Mouse (Mus musculus) hindbrain, postnatal 0 days (tissue): ENCODE measurements around the gene Tmem170b. TPM values are rescaled to one million over a fixed set of nuclear protein-coding genes. Genes with fewer than 3 reads are reported as not detected.

ENCODE experiments used
- ATAC-seq: fragments of 200-750 bp; cut with Nextera tagmentation; 2 replicates; pipeline ENCODE4 v1.8.0; 2017; ENCODE audit warnings: mild to moderate bottlenecking, moderate TSS enrichment, moderate library complexity
- DNase-seq: peaks from one replicate; pipeline ENCODE4 v3.0.0-alpha.2; 2015; ENCODE audit warnings: low spot score
- H3K27ac ChIP-seq: fragments of 300-500 bp; sonication (generic); 2 replicates; pipeline ENCODE4 v1.5.1; 2014; ENCODE audit warnings: mild to moderate bottlenecking
- H3K27me3 ChIP-seq: fragments of 300-500 bp; sonication (generic); 2 replicates; pipeline ENCODE4 v1.6.1; 2014; ENCODE audit warnings: low read length, mixed read lengths; ENCODE audit not compliant: insufficient read depth
- H3K36me3 ChIP-seq: fragments of 300-500 bp; sonication (generic); 2 replicates; pipeline ENCODE4 v1.6.1; 2014; ENCODE audit warnings: low read length, mixed read lengths; ENCODE audit not compliant: insufficient read depth
- H3K4me1 ChIP-seq: fragments of 300-500 bp; sonication (generic); 2 replicates; pipeline ENCODE4 v1.6.1; 2014; ENCODE audit warnings: antibody characterized with exemption, low read length, mixed read lengths; ENCODE audit not compliant: insufficient read depth
- H3K4me2 ChIP-seq: fragments of 300-500 bp; sonication (generic); 2 replicates; pipeline ENCODE4 v1.6.1; 2014; ENCODE audit warnings: low read depth, mild to moderate bottlenecking, low read length, moderate library complexity, mixed read lengths
- H3K4me3 ChIP-seq: fragments of 300-500 bp; sonication (generic); 2 replicates; pipeline ENCODE4 v1.5.1; 2014; ENCODE audit warnings: low read length
- H3K9ac ChIP-seq: fragments of 300-500 bp; sonication (generic); replicated peaks from 2 replicates; pipeline ENCODE4 v1.6.1; 2014; ENCODE audit warnings: mild to moderate bottlenecking, low read length, moderate library complexity, mixed read lengths
- H3K9me3 ChIP-seq: fragments of 300-500 bp; sonication (generic); 2 replicates; pipeline ENCODE4 v1.6.1; 2016; ENCODE audit warnings: low read length, mixed read lengths
- CTCF ChIP-seq: IDR thresholded peaks from 2 replicates; pipeline ENCODE4 v1.5.1; 2016; ENCODE audit warnings: antibody characterized with exemption, control low read depth, low read depth
- WGBS: fragments of 180-500 bp; shearing (Covaris S2); extraction: QIAGEN DNeasy Blood & Tissue Kit; methylation state at CpG from one replicate; pipeline ENCODE4 v1.1.7; 2014; 5-methylcytosine and 5-hydroxymethylcytosine counted together
- polyA plus RNA-seq: library from polyadenylated mRNA; unstranded; fragments of >200 nt; fragmentation: Nextera tagmentation; extraction: Ambion mirVana; gene quantifications from 2 replicates; pipeline ENCODE4 v1.2.1, GENCODE M21; 2015
- total RNA-seq: library from RNA; depleted of rRNA; stranded (reverse); fragments of >200 nt; gene quantifications from 2 replicates; pipeline ENCODE4 v1.2.3, GENCODE M21; 2014; rRNA removed

Gene Tmem170b
- total and polyA plus RNA-seq, 2 experiments from 2014 or later: 25.3 to 33.6 TPM

DNA sequence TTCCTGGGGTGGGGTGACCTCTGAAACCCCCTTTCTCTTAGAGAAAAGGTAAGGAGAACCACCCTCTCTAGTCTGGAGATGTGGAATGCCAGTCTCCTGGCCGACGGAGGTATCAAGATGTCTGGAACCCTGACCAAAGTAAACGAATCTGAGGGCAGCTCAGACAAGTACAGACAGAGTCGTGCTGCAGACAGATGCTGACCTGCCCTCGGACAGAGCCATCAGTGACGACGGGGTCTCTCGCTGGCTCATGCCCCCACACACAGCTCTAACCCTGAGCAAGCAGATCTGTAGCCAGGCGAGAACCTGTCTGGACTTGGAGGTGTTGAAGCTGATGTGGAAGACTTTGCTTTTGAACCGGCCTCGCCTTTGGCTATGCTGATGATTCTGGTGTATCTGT, 79.8 kb downstream of the Tmem170b start:
- Histone ChIP-seq H3K4me1 (no peaks in the 10 kb centered on the region), H3K36me3 (no peaks in the 10 kb centered on the region), H3K4me2 (no peak overlapping the region), H3K9ac (no peak overlapping the region), H3K27ac (no peak overlapping the region), H3K9me3 (no peaks in the 10 kb centered on the region), H3K27me3 (no peaks in the 10 kb centered on the region), H3K4me3 (no peak overlapping the region)
- no peak for ATAC-seq
- TF ChIP-seq CTCF: no peak
- DNase-seq: no peak
- 87% methylated on average over 11 of the region's 11 CpGs for WGBS

DNA sequence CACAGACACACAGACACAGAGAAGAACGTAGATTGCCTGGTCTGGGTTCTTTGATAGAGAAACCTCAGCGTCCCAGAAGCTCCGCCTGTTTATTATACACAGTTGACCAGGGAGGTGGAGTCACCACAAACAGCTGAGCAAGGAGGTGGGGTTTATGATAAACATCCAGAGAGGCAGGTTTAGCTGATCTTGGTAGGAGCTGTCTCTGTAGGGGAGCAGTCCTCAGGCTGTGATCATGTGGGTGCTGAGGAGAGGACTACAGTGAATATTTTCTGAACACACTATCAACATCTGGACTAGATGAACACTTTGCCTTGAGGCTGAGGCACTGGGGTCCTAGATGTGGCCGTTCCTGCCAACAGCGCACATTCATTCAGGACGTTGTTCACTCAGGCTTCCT, 83.3 kb downstream of the Tmem170b start:
- no peak overlapping the region for H3K9ac ChIP-seq
- H3K27me3 ChIP-seq: no peaks in the 10 kb centered on the region
- H3K27ac ChIP-seq: no peak overlapping the region
- DNase-seq (no peak), ATAC-seq (no peak)
- no peak for TF ChIP-seq CTCF
- no peaks in the 10 kb centered on the region for H3K36me3 ChIP-seq
- no peak overlapping the region for H3K4me2 ChIP-seq
- no peak overlapping the region for H3K4me3 ChIP-seq
- H3K9me3 ChIP-seq: no peaks in the 10 kb centered on the region
- 83% methylated on average over 6 of the region's 6 CpGs for WGBS
- H3K4me1 ChIP-seq: no peaks in the 10 kb centered on the region

DNA sequence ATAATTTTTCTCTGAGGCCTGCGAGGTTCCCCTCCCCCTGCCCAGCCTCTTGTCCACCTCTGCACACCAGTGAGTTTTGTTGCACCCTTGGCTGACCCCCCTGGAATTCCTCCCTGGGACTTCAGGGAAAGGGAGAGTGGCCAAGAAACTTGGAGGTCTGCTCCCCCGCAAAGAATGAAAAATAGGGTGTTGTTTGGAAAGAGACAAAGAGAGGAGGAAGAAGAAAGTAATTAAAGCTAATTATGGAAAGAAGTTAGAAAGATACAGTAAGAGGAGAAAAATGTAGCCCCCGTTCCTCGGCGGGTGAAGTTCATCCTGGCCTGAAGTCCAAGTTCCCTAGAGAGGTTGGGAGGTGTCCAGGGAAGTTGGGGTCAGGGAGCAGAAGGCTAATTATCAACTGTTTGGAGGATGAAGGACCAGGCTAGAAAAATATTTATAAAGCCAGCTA, 83.9 kb downstream of the Tmem170b start:
- H3K4me2 ChIP-seq: no peak overlapping the region
- H3K4me1 ChIP-seq: no peaks in the 10 kb centered on the region
- WGBS: 64% methylated on average over 5 of the region's 5 CpGs
- no peak overlapping the region for H3K27ac ChIP-seq
- H3K9ac ChIP-seq: no peak overlapping the region
- no peaks in the 10 kb centered on the region for H3K36me3 ChIP-seq
- H3K27me3 ChIP-seq: no peaks in the 10 kb centered on the region
- no peak for TF ChIP-seq CTCF
- no peak overlapping the region for H3K4me3 ChIP-seq
- H3K9me3 ChIP-seq: no peaks in the 10 kb centered on the region
- ATAC-seq (no peak), DNase-seq (no peak)

Other genes with a start within 250 kb of the Tmem170b start
- gene Nedd9, start 118.5 kb upstream of the Tmem170b start, total RNA-seq: 26.5 and 29.7 TPM in 2 replicates
- gene Nedd9, start 118.5 kb upstream of the Tmem170b start, polyA plus RNA-seq: 12.2 and 13.1 TPM in 2 replicates
- 0.26 TPM in 1 of 2 replicates, not detected in the other for gene Adtrp, start 241.8 kb downstream of the Tmem170b start, total RNA-seq
- 0.26 TPM in 1 of 2 replicates, not detected in the other for gene Adtrp, start 241.8 kb downstream of the Tmem170b start, polyA plus RNA-seq